Mouse (Mus musculus): ENCODE data around the gene Ankrd31.
A peak's percentile ranks its signal among the peaks of the same experiment; 100 is the strongest.

Ankrd31 gene

GRCm38 (mm10) chr13:96923999-96924961 lies 176.2 kb downstream of the Ankrd31 start, which contains the start of gene Gcnt4:
TSS of gene Gcnt4 (plus strand) at chr13:96924689.
- no peak for TF ChIP-seq CTCF (conservative IDR thresholded peaks at IDR 0.05; ENCODE audit: low read length)
- peaks cover 56% of the 10 kb centered on the region for H3K27me3 ChIP-seq (ENCODE audit: insufficient read depth, low read length)
- peaks cover 33% of the 10 kb centered on the region for H3K4me1 ChIP-seq (replicated peaks; ENCODE audit: low read depth, low read length)
- H3K4me3 ChIP-seq (replicated peaks; ENCODE audit: low read length) = peak within 1 kb of the TSS; percentile 82
- peaks cover 4% of the 10 kb centered on the region for H3K9me3 ChIP-seq (ENCODE audit: low read length)
- H3K36me3 ChIP-seq (ENCODE audit: insufficient read depth, low read length) = no peaks in the 10 kb centered on the region

- Histone ChIP-seq H3K36me3 (ENCODE audit: insufficient read depth, low read length) (no peaks in the 10 kb centered on the region), H3K27me3 (ENCODE audit: insufficient read depth, low read length) (peaks cover 61% of the 10 kb centered on the region), H3K4me1 (replicated peaks; ENCODE audit: low read depth, low read length) (peaks cover 33% of the 10 kb centered on the region), H3K4me3 (replicated peaks; ENCODE audit: low read length) (peak overlapping the region; percentile 82), H3K9me3 (ENCODE audit: low read length) (peaks cover 4% of the 10 kb centered on the region)
- TF ChIP-seq POU5F1 (IDR thresholded peaks at IDR 0.05; ENCODE audit: borderline replicate concordance, low read length) = no peak
- no peak for TF ChIP-seq CTCF (conservative IDR thresholded peaks at IDR 0.05; ENCODE audit: low read length)
- no peak for TF ChIP-seq NANOG (IDR thresholded peaks at IDR 0.05; ENCODE audit: borderline replicate concordance, low read length)
Observed at GRCm38 (mm10) chr13:96924985-96925745, 177.1 kb downstream of the Ankrd31 start.

GRCm38 (mm10) chr13:96925991-96926725 lies 178.1 kb downstream of the Ankrd31 start:
- Histone ChIP-seq H3K4me1 (replicated peaks; ENCODE audit: low read depth, low read length) (peaks cover 33% of the 10 kb centered on the region), H3K9me3 (ENCODE audit: low read length) (peaks cover 4% of the 10 kb centered on the region), H3K4me3 (replicated peaks; ENCODE audit: low read length) (no peak overlapping the region), H3K27me3 (ENCODE audit: insufficient read depth, low read length) (peaks cover 68% of the 10 kb centered on the region), H3K36me3 (ENCODE audit: insufficient read depth, low read length) (no peaks in the 10 kb centered on the region)
- TF ChIP-seq POU5F1 (IDR thresholded peaks at IDR 0.05; ENCODE audit: borderline replicate concordance, low read length) = no peak
- TF ChIP-seq CTCF (conservative IDR thresholded peaks at IDR 0.05; ENCODE audit: low read length) = no peak
- TF ChIP-seq NANOG (IDR thresholded peaks at IDR 0.05; ENCODE audit: borderline replicate concordance, low read length) = no peak

GRCm38 (mm10) chr13:96927781-96928180 lies 179.7 kb downstream of the Ankrd31 start:
- H3K4me3 ChIP-seq (replicated peaks; ENCODE audit: low read length) = no peak overlapping the region
- no peaks in the 10 kb centered on the region for H3K36me3 ChIP-seq (ENCODE audit: insufficient read depth, low read length)
- peaks cover 79% of the 10 kb centered on the region for H3K27me3 ChIP-seq (ENCODE audit: insufficient read depth, low read length)
- TF ChIP-seq CTCF (conservative IDR thresholded peaks at IDR 0.05; ENCODE audit: low read length) (no peak), NANOG (IDR thresholded peaks at IDR 0.05; ENCODE audit: borderline replicate concordance, low read length) (no peak), POU5F1 (IDR thresholded peaks at IDR 0.05; ENCODE audit: borderline replicate concordance, low read length) (no peak)
- no peaks in the 10 kb centered on the region for H3K9me3 ChIP-seq (ENCODE audit: low read length)
- peaks cover 33% of the 10 kb centered on the region for H3K4me1 ChIP-seq (replicated peaks; ENCODE audit: low read depth, low read length)

- Histone ChIP-seq H3K4me1 (replicated peaks; ENCODE audit: low read depth, low read length) (peaks cover 30% of the 10 kb centered on the region), H3K27me3 (ENCODE audit: insufficient read depth, low read length) (peaks cover 87% of the 10 kb centered on the region), H3K36me3 (ENCODE audit: insufficient read depth, low read length) (no peaks in the 10 kb centered on the region), H3K9me3 (ENCODE audit: low read length) (no peaks in the 10 kb centered on the region), H3K4me3 (replicated peaks; ENCODE audit: low read length) (no peak overlapping the region)
- TF ChIP-seq CTCF (conservative IDR thresholded peaks at IDR 0.05; ENCODE audit: low read length) (no peak), NANOG (IDR thresholded peaks at IDR 0.05; ENCODE audit: borderline replicate concordance, low read length) (no peak), POU5F1 (IDR thresholded peaks at IDR 0.05; ENCODE audit: borderline replicate concordance, low read length) (no peak)
Observed at GRCm38 (mm10) chr13:96928432-96929039, 180.5 kb downstream of the Ankrd31 start.

- Histone ChIP-seq H3K4me1 (replicated peaks; ENCODE audit: low read depth, low read length) (peaks cover 9% of the 10 kb centered on the region), H3K27me3 (ENCODE audit: insufficient read depth, low read length) (peaks cover 52% of the 10 kb centered on the region), H3K9me3 (ENCODE audit: low read length) (no peaks in the 10 kb centered on the region), H3K4me3 (replicated peaks; ENCODE audit: low read length) (no peak overlapping the region), H3K36me3 (ENCODE audit: insufficient read depth, low read length) (no peaks in the 10 kb centered on the region)
- TF ChIP-seq CTCF (conservative IDR thresholded peaks at IDR 0.05; ENCODE audit: low read length) (no peak), POU5F1 (IDR thresholded peaks at IDR 0.05; ENCODE audit: borderline replicate concordance, low read length) (no peak), NANOG (IDR thresholded peaks at IDR 0.05; ENCODE audit: borderline replicate concordance, low read length) (no peak)
Observed at GRCm38 (mm10) chr13:96932745-96933144, 184.7 kb downstream of the Ankrd31 start.

GRCm38 (mm10) chr13:96933367-96933766 lies 185.3 kb downstream of the Ankrd31 start:
- Histone ChIP-seq H3K36me3 (ENCODE audit: insufficient read depth, low read length) (no peaks in the 10 kb centered on the region), H3K4me3 (replicated peaks; ENCODE audit: low read length) (no peak overlapping the region), H3K4me1 (replicated peaks; ENCODE audit: low read depth, low read length) (peaks cover 9% of the 10 kb centered on the region), H3K9me3 (ENCODE audit: low read length) (no peaks in the 10 kb centered on the region), H3K27me3 (ENCODE audit: insufficient read depth, low read length) (peaks cover 49% of the 10 kb centered on the region)
- TF ChIP-seq NANOG (IDR thresholded peaks at IDR 0.05; ENCODE audit: borderline replicate concordance, low read length) = no peak
- no peak for TF ChIP-seq POU5F1 (IDR thresholded peaks at IDR 0.05; ENCODE audit: borderline replicate concordance, low read length)
- TF ChIP-seq CTCF (conservative IDR thresholded peaks at IDR 0.05; ENCODE audit: low read length) = no peak

Data from E14TG2a.4 (cell line).